Mouse (Mus musculus) lung, postnatal 0 days (tissue): ENCODE results near the gene Chn2. TPM values are rescaled to one million over a fixed set of nuclear protein-coding genes. Genes with fewer than 3 reads are reported as not detected.

Source experiments
- ATAC-seq: fragments of 200-750 bp; cut with Nextera tagmentation; 2 replicates; pipeline ENCODE4 v1.8.0; 2017; ENCODE audit warnings: moderate library complexity
- DNase-seq: peaks from one replicate; pipeline ENCODE4 v3.0.0-alpha.2; 2016; ENCODE audit warnings: low spot score
- H3K27ac ChIP-seq: fragments of 300-500 bp; sonication (generic); 2 replicates; pipeline ENCODE4 v1.5.1; 2014; ENCODE audit warnings: antibody characterized with exemption, mild to moderate bottlenecking, low read length, mixed read lengths
- H3K27me3 ChIP-seq: fragments of 300-500 bp; sonication (generic); replicated peaks from 2 replicates; pipeline ENCODE4 v1.6.1; 2014; ENCODE audit warnings: low read length, mixed read lengths; ENCODE audit not compliant: insufficient read depth
- H3K36me3 ChIP-seq: fragments of 300-500 bp; sonication (generic); 2 replicates; pipeline ENCODE4 v1.6.1; 2014; ENCODE audit warnings: low read length, mixed read lengths; ENCODE audit not compliant: insufficient read depth
- H3K4me1 ChIP-seq: fragments of 300-500 bp; sonication (generic); 2 replicates; pipeline ENCODE4 v1.6.1; 2014; ENCODE audit warnings: antibody characterized with exemption, low read depth, low read length, mixed read lengths; ENCODE audit not compliant: insufficient read depth
- H3K4me2 ChIP-seq: fragments of 300-500 bp; sonication (generic); replicated peaks from 2 replicates; pipeline ENCODE4 v1.6.1; 2014; ENCODE audit warnings: low read depth, mild to moderate bottlenecking, low read length, moderate library complexity, mixed read lengths
- H3K4me3 ChIP-seq: fragments of 300-500 bp; sonication (generic); 2 replicates; pipeline ENCODE4 v1.5.1; 2014; ENCODE audit warnings: low read depth, low read length
- H3K9ac ChIP-seq: fragments of 300-500 bp; sonication (generic); replicated peaks from 2 replicates; pipeline ENCODE4 v1.6.1; 2014; ENCODE audit warnings: low read depth, mild to moderate bottlenecking
- H3K9me3 ChIP-seq: fragments of 300-500 bp; sonication (generic); 2 replicates; pipeline ENCODE4 v1.6.1; 2016; ENCODE audit warnings: low read length, mixed read lengths
- CTCF ChIP-seq: IDR thresholded peaks from 2 replicates; pipeline ENCODE4 v1.5.1; 2016; ENCODE audit warnings: antibody characterized with exemption, mild to moderate bottlenecking
- EP300 ChIP-seq: IDR thresholded peaks from 2 replicates; pipeline ENCODE4 v1.6.1; 2016; ENCODE audit warnings: antibody characterized with exemption, mild to moderate bottlenecking, control low read depth
- WGBS: fragments of 180-500 bp; shearing (Covaris S2); extraction: QIAGEN DNeasy Blood & Tissue Kit; methylation state at CpG from one replicate; pipeline ENCODE4 v1.1.7; 2014; 5-methylcytosine and 5-hydroxymethylcytosine counted together
- polyA plus RNA-seq: library from polyadenylated mRNA; unstranded; fragments of >200 nt; fragmentation: Nextera tagmentation; extraction: Ambion mirVana; gene quantifications from 2 replicates; pipeline ENCODE4 v1.2.1, GENCODE M21; 2015

Gene Chn2
- polyA plus RNA-seq, 1 experiment from 2014 or later, result 6.8 TPM

DNA sequence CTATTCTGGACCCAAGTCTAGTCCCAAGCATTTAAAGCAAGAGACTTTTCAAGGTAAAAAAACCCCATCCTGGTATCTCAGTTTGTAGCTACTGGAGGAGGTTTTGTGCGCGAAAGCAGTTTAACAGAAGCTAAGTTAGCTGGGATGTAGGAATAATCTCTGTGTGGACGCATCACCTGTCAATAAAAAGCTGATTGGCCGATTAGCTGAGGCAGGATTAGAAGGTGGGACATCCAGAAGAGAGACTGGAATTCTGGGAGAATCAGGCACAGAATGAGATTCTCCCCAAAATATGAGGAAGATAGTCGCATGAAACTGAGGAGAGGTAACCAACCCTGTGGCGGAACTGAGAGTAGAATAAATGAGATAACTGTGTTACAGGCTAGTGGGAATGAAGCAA, 59.0 kb downstream of the Chn2 start:
- Histone ChIP-seq H3K4me1 (0 out of 2 replicates have a peak, but pooled peaks cover 3% of the 10 kb centered on the region), H3K27me3 (0 out of 2 replicates have a peak, but pooled peaks cover 7% of the 10 kb centered on the region), H3K9me3 (no peaks in the 10 kb centered on the region), H3K4me2 (no peak overlapping the region), H3K9ac (no peak overlapping the region), H3K27ac (no peak overlapping the region), H3K36me3 (no peaks in the 10 kb centered on the region), H3K4me3 (no peak overlapping the region)
- TF ChIP-seq CTCF, result no peak
- no peak for TF ChIP-seq EP300
- ATAC-seq (no peak), DNase-seq (no peak)
- WGBS, result 95% methylated on average over 6 of the region's 6 CpGs

DNA sequence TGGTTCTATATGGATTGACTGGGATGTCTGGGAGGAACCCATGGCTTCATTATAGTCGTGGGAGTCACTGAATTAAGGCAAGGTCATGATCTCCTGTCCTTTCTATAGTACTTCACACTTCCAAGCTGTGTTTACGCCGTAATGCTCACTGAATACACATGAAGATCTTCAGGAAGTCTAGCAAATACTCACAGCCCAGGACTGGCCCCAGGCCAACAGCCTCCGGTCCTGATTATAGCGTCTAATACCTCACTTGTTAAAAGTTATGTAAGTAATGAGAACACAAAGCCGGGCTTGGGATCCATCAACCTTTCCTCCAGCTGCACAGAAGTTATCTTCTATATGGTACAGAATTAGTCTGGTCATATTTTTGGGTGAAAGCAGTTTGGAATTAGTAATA, 60.3 kb downstream of the Chn2 start:
- no peaks in the 10 kb centered on the region for H3K36me3 ChIP-seq
- no peak overlapping the region for H3K27ac ChIP-seq
- H3K27me3 ChIP-seq, result 0 out of 2 replicates have a peak, but pooled peaks cover 7% of the 10 kb centered on the region
- H3K4me3 ChIP-seq, result no peak overlapping the region
- H3K9me3 ChIP-seq, result no peaks in the 10 kb centered on the region
- DNase-seq (peak; percentile 59), ATAC-seq (no peak)
- H3K9ac ChIP-seq, result no peak overlapping the region
- H3K4me2 ChIP-seq, result no peak overlapping the region
- H3K4me1 ChIP-seq, result 0 out of 2 replicates have a peak, but pooled peaks cover 5% of the 10 kb centered on the region
- 10% methylated on average over 6 of the region's 6 CpGs for WGBS
- TF ChIP-seq EP300 (no peak), CTCF (no peak)

DNA sequence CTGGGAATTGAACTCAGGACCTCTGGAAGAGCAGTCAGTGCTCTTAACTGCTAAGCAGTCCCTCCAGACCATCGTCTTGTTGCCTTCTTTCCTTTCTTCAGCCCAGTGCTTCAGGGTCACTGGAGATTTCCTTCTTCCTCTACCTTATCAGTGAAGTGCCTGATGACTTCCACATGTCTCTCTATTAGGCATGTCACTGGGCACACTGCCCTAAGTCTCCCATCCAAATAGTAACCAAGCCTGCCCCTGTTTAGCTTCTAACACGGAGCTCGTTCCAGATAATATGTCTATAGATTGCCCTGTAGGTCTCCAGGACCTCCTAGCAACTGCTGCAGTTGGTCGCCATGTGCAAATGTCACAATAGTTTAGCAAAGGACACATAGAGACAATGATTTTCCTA, 62.9 kb downstream of the Chn2 start:
- no peak for TF ChIP-seq CTCF
- no peak overlapping the region for H3K9ac ChIP-seq
- no peaks in the 10 kb centered on the region for H3K36me3 ChIP-seq
- 0 out of 2 replicates have a peak, but pooled peaks cover 5% of the 10 kb centered on the region for H3K4me1 ChIP-seq
- ATAC-seq (no peak), DNase-seq (no peak)
- no peak overlapping the region for H3K4me3 ChIP-seq
- H3K9me3 ChIP-seq, result no peaks in the 10 kb centered on the region
- no peak overlapping the region for H3K27ac ChIP-seq
- 72% methylated on average over 4 of the region's 4 CpGs for WGBS
- no peak overlapping the region for H3K4me2 ChIP-seq
- 0 out of 2 replicates have a peak, but pooled peaks cover 7% of the 10 kb centered on the region for H3K27me3 ChIP-seq

DNA sequence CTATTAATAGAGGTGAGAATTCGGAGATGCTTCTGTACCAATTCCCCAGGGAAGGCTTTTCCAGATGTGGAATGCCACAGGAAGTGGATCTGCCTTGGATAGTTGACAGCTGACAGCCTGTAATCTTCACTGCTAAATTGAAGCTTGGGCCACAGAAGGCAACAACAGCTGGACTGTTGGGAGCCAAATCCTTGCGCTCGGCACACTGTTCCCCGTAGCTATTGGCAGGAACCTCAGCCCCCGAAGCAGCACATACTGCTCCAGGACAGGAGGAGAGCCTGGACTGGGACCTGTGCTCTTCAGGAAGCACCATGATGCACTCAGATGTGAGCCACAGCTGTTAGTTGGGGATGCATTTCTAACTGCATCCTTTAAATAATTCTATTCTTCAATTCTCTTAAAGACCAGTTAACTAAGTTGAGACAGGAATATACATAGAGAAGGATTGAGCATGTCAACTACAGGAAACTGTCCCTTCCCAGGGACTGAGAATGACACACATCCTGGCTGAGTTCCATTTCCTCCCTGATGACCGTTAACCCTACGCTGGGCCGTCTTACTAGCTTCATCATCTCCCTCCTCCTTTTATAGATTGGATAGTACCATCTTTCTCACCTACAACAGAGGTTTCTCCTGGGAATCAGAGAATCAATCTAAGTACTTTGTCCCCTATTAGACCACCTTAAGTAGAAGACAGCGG, 64.1 kb downstream of the Chn2 start:
- H3K9me3 ChIP-seq, result no peaks in the 10 kb centered on the region
- TF ChIP-seq CTCF, result no peak
- no peak for TF ChIP-seq EP300
- no peaks in the 10 kb centered on the region for H3K36me3 ChIP-seq
- H3K4me1 ChIP-seq, result 0 out of 2 replicates have a peak, but pooled peaks cover 5% of the 10 kb centered on the region
- H3K27me3 ChIP-seq, result 0 out of 2 replicates have a peak, but pooled peaks cover 3% of the 10 kb centered on the region
- H3K27ac ChIP-seq, result no peak overlapping the region
- H3K4me3 ChIP-seq, result no peak overlapping the region
- DNase-seq, result peak; percentile 50
- no peak for ATAC-seq
- H3K4me2 ChIP-seq, result no peak overlapping the region
- 45% methylated on average over 9 of the region's 9 CpGs for WGBS
- H3K9ac ChIP-seq, result no peak overlapping the region

DNA sequence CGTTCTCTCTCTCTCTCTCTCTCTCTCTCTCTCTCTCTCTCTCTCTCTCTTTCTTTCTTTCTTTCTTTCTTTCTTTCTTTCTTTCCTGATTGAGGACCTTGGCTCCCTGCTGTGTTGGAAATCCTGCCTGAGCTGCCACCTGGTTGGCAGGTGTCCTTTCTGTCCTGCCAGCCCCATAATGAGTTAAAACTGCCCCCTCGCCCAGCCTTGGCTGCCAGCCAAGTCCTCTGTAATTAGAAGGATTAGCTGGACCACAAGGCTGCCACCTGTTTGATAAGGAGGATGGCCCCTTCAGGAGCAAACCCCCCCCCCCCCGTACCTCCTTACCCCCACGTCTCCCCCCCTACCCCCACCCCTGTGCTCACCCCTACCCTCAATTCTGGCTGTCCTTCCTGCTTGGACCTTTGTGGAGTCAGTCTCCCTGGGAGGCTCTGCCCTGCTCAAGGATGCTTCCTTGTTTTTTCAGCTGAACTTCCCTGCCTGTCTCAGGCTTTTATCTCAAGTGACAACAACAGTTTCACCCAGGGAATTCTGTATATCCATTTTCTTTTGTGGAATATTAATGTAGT, 72.1 kb downstream of the Chn2 start:
- TF ChIP-seq CTCF, result no peak
- Histone ChIP-seq H3K4me3 (no peak overlapping the region), H3K27me3 (no peaks in the 10 kb centered on the region), H3K27ac (no peak overlapping the region), H3K9ac (no peak overlapping the region), H3K36me3 (no peaks in the 10 kb centered on the region), H3K4me1 (no peaks in the 10 kb centered on the region), H3K9me3 (no peaks in the 10 kb centered on the region), H3K4me2 (no peak overlapping the region)
- WGBS, result 24% methylated on average over 2 of the region's 4 CpGs
- ATAC-seq, result no peak
- DNase-seq, result no peak

DNA sequence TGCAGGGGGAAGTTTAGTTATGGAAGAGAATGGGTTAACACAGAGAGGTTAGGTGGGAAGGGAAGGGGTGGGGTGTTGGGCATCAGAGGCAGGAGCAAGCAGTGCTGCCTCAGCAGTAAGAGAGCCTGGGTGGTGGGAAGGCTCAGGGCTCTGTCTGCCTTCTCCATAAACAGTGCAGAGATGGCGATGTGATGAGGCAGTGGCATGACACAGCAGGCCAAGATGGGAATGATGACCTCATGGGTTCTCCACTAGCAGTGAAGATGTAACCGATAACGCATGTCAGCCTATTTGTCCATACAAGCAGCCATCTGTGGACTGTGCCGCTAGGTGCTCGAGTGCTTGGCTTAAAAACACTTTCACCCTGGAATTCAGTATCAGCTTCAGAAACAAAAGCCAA, 74.0 kb downstream of the Chn2 start:
- DNase-seq (no peak), ATAC-seq (0 out of 2 replicates have a peak, but pooled peaks have one; percentile 19)
- no peaks in the 10 kb centered on the region for H3K27me3 ChIP-seq
- H3K27ac ChIP-seq, result no peak overlapping the region
- H3K4me2 ChIP-seq, result no peak overlapping the region
- no peaks in the 10 kb centered on the region for H3K9me3 ChIP-seq
- WGBS, result 83% methylated on average over 5 of the region's 5 CpGs
- H3K9ac ChIP-seq, result no peak overlapping the region
- no peaks in the 10 kb centered on the region for H3K4me1 ChIP-seq
- no peak overlapping the region for H3K4me3 ChIP-seq
- no peak for TF ChIP-seq CTCF
- TF ChIP-seq EP300, result no peak
- H3K36me3 ChIP-seq, result no peaks in the 10 kb centered on the region
